Mouse (Mus musculus) C2C12 (cell line): ENCODE measurements around the gene Plxna4.

Experiments used
- CEBPB ChIP-seq: IDR thresholded peaks from one replicate; pipeline ENCODE4 v1.6.1; 2011; ENCODE audit warnings: low read depth, mild to moderate bottlenecking, control low read depth, moderate library complexity
- CTCF ChIP-seq: IDR thresholded peaks from one replicate; pipeline ENCODE4 v1.5.1; 2011; ENCODE audit not compliant: control insufficient read depth, insufficient read depth, insufficient read length
- MAX ChIP-seq: IDR thresholded peaks from one replicate; pipeline ENCODE4 v1.6.1; 2011; ENCODE audit warnings: mild to moderate bottlenecking, control low read depth
- MYOD1 ChIP-seq: IDR thresholded peaks from one replicate; pipeline ENCODE4 v1.6.1; 2011; ENCODE audit warnings: low read depth; ENCODE audit not compliant: control insufficient read depth, insufficient read length
- USF1 ChIP-seq: IDR thresholded peaks from one replicate; pipeline ENCODE4 v1.6.1; 2011; ENCODE audit warnings: low read depth, mild to moderate bottlenecking, control low read depth, moderate library complexity

DNA sequence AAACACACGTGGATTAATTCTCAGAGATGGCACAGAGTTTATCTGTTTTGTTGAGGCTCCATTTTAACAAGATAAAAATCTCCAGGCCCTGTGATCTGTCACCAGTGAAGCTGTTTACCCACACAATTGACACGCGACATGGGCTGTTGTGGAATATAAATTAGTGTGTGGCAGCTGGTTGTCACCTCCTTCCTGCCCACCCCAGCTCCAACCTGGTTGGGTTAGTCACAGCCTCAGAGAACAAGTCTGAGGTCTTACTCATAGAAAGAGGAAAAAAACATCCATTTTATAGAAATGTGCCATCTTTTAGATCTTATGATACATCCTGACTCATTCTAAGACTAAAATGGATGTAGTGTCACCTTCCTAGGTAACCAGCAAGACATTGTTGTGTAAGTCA, 18.8 kb upstream of the Plxna4 start:
- TF ChIP-seq CTCF (no peak), USF1 (no peak), MAX (no peak), MYOD1 (no peak), CEBPB (no peak)
